Mouse (Mus musculus): Measurements from ENCODE around the gene Ppwd1. TPM values are rescaled to one million over a fixed set of nuclear protein-coding genes. Genes with fewer than 3 reads are reported as not detected.

Gene Ppwd1
- 5.9 and 7.1 TPM in 2 replicates for polyA plus RNA-seq (2015; fragmentation: Nextera tagmentation; extraction: Ambion mirVana)

DNA sequence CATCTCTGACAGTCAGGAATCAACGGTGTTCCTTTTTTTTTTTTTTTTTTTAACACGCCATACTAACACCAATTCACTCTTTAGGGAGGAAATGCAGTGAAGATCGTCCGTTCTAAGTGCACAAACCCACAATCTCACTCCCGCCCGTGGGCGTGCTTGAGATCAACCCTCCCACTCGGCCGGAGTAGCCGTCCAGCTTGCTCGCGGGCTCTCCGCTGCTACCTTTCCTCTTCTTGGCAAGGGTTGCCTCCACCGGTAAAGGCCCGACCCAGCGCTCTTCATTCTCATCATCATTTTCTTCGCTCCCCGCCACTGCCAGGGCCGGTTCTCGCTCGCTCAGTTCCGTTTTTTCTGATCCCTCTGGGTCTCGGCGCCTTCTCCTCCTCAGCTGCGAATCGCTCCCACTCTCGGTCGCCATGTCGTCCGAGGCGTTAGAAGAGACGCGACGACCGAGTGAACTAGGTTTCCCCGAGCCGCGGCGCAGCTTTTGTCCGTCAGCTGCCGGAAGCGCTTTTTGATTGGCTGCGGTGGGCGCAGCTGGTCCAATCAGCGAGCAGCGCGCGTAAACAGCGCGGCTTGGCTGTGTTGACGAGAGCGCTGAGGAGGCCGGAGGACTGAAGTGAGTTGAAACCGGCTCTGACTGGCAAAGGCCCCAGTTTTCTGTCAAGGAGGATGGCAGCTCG is at the start of gene Ppwd1, which contains the start of gene Cenpk:
Gene Ppwd1 (minus strand): TSS at position 460 of the 683 bp plus-strand sequence.
Gene Cenpk (plus strand): TSS at position 228 of the 683 bp plus-strand sequence.

DNA sequence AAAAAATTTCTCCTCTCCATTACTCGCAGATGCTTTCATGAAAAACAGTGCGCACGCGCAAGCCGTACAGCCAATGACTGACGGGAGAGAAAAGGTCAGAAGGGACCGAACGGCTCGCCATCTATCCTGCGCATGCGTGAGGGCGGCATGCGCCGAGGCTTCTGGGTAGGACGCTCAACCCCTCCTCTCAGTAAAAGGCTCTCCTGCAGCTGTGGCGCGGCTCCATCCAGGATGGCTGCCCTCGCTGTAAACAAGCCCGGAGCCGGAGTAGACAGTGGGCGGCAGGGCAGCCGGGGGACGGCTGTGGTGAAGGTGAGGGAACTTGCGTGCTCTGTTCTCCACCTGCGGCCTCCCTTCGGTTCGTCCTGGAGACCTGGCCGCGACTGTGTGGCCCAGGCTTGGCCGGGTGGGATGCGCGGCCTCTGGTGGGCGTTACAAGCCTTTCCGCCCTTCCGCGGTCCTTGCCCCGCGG is 50.0 kb downstream of the Ppwd1 start, which contains the start of gene Trim23:
Gene Trim23 (plus strand): TSS at position 148 of the 472 bp plus-strand sequence.

DNA sequence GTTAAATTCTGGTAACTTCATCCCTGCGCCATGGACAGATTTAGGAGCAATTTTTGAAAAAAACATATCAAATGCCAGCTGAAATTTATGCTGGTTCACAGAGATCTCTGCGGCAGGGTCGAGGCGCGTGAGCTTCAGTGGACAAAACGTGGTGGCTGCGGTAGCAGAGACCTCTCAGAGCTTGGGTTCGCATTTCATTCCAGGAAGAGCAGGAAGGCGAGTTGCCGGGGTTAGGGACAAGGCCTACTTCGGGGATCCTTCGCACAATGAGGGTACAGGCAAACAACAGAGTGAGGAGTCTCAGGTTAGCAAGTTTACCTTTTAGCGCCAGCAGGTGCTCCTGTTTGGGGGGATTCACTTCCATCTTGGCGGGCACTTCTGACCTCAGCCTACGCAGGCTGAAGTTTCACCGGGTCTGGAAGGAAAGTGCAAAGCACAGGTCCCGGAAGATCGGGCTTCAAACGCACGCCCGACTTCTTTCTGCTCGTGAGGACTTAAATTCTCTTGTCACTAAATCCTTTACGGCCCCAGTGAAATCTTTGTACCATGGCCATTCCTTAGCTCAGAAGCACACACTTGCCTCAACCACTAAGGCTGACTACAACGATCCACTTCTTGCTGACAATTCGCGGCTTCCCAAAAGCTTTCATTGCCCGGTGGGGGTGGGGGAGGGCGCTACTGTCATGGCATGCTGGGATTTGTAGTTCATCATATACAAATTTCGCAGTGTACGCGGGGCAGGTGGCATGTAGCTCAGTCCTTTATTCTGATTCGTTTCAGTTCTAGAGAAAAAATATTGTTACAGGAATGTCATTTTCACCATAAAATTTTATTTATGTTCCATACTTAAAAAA is 50.6 kb downstream of the Ppwd1 start, which contains the start of gene Trappc13:
Gene Trappc13 (minus strand): TSS at position 674 of the 854 bp plus-strand sequence.

Other genes starting within 250 kb of the Ppwd1 start
- 9.8 and 11.4 TPM in 2 replicates for gene Nln, start 119.2 kb downstream of the Ppwd1 start, polyA plus RNA-seq (2015; fragmentation: Nextera tagmentation; extraction: Ambion mirVana)
- gene Sgtb, start 119.1 kb downstream of the Ppwd1 start, polyA plus RNA-seq (2015; fragmentation: Nextera tagmentation; extraction: Ambion mirVana) = 1.8 and 2.1 TPM in 2 replicates
- gene Trappc13, start 50.4 kb downstream of the Ppwd1 start, polyA plus RNA-seq (2015; fragmentation: Nextera tagmentation; extraction: Ambion mirVana) = 39.6 and 43.4 TPM in 2 replicates
- 11.2 and 11.6 TPM in 2 replicates for gene Trim23, start 50.0 kb downstream of the Ppwd1 start, polyA plus RNA-seq (2015; fragmentation: Nextera tagmentation; extraction: Ambion mirVana)
- gene Cenpk, start 232 bp downstream of the Ppwd1 start, polyA plus RNA-seq (2015; fragmentation: Nextera tagmentation; extraction: Ambion mirVana) = 20.5 and 26.3 TPM in 2 replicates
- gene Adamts6, start 59.0 kb upstream of the Ppwd1 start, polyA plus RNA-seq (2015; fragmentation: Nextera tagmentation; extraction: Ambion mirVana) = 2.9 and 3.0 TPM in 2 replicates